Mouse (Mus musculus) spleen, adult 2 months (tissue): ENCODE measurements around the gene Cic. TPM values are rescaled to one million over a fixed set of nuclear protein-coding genes. Genes with fewer than 3 reads are reported as not detected.

Experiments
- DNase-seq, 2 experiments: peaks; one replicate each; pipeline versions ENCODE4 v3.0.0 to v3.0.0-alpha.2; 2012 to 2021; ENCODE audit warnings: low spot score in 2 of 2, low read depth in 1 of 2
- H3K27ac ChIP-seq: fragments of 200-500 bp; 2 replicates; pipeline ENCODE4 v1.5.1; 2012; ENCODE audit warnings: low read length, inconsistent platforms; ENCODE audit not compliant: insufficient read depth
- H3K27me3 ChIP-seq: fragments of 200-500 bp; 2 replicates; pipeline ENCODE4 v1.6.1; 2012; ENCODE audit warnings: mild to moderate bottlenecking, moderate library complexity, low read length, inconsistent platforms; ENCODE audit not compliant: control insufficient read depth, insufficient read depth
- H3K36me3 ChIP-seq: fragments of 200-500 bp; 2 replicates; pipeline ENCODE4 v1.6.1; 2012; ENCODE audit warnings: mild to moderate bottlenecking, low read length, inconsistent platforms; ENCODE audit not compliant: control insufficient read depth, insufficient read depth
- H3K4me1 ChIP-seq: fragments of 200-500 bp; 2 replicates; pipeline ENCODE4 v1.6.1; 2011; ENCODE audit warnings: inconsistent platforms; ENCODE audit not compliant: control insufficient read depth, insufficient read depth, insufficient read length
- H3K4me3 ChIP-seq: fragments of 200-500 bp; 2 replicates; pipeline ENCODE4 v1.5.1; 2011; ENCODE audit warnings: mild to moderate bottlenecking, inconsistent platforms; ENCODE audit not compliant: insufficient read depth, insufficient read length; ENCODE audit errors: extremely low read depth
- CTCF ChIP-seq: fragments of 200-500 bp; IDR thresholded peaks from 2 replicates; pipeline ENCODE4 v1.5.1; 2011; ENCODE audit warnings: mild to moderate bottlenecking, inconsistent platforms; ENCODE audit not compliant: insufficient read depth, insufficient read length, insufficient replicate concordance; ENCODE audit errors: extremely low read depth
- POLR2A ChIP-seq: fragments of 200-500 bp; IDR thresholded peaks from 2 replicates; pipeline ENCODE4 v1.6.1; 2011; ENCODE audit warnings: low read depth, low read length, inconsistent platforms
- WGBS: fragments of 180-500 bp; shearing (Covaris S2); methylation state at CpG from one replicate; pipeline ENCODE4 v1.1.7; 2018; 5-methylcytosine and 5-hydroxymethylcytosine counted together
- polyA plus RNA-seq: library from polyadenylated mRNA; depleted of rRNA; stranded (reverse); fragments of >200 nt; gene quantifications from 2 replicates; pipeline ENCODE4 v1.2.3, GENCODE M21; 2012

The Cic gene
- polyA plus RNA-seq, 1 experiment: 112 TPM

DNA sequence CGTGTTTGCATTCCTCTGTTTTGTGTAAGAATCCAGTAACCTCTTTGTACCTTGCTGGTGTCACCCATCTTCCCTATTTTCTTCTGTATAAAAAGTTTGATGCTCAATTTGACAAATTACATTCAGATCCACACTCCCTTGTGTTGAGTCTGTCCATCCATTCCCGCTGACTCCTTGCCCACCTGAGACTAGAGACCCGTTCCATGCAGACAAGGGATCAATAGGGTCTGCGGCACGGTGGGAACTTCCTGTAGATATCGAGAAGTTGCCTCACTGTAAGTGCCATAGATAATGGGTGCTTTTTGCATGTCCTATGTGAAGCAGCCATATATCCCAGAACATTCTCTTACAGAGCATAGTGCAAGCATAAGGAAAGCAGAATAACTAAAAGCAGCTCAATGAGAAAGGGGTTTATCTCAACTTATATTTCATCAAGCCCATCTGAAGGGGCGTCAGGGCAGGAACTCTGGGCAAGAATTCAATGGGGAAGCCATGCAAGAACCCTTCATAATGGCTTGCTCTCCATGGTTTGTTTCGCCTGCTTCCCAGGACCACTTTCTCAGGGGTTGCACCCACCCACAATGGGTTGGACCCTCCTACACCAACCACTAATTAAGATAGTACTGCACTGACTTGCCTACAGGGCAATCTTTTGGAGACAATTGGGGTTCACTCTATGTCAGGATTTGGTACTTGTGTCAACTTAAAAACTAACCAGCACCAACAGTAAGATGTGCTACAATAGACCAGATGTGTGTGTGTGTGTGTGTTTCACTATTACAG lies 1.1 kb upstream of the Cic start:
- Histone ChIP-seq H3K4me1 (peaks cover 23% of the 10 kb centered on the region), H3K27me3 (no peaks in the 10 kb centered on the region), H3K4me3 (no peak overlapping the region), H3K27ac (no peak overlapping the region), H3K36me3 (peaks cover 3% of the 10 kb centered on the region; the same call in 1 of the 2 replicates)
- TF ChIP-seq POLR2A (no peak), CTCF (no peak)
- no peak for DNase-seq
- 87% methylated on average over 8 of the region's 8 CpGs for WGBS

DNA sequence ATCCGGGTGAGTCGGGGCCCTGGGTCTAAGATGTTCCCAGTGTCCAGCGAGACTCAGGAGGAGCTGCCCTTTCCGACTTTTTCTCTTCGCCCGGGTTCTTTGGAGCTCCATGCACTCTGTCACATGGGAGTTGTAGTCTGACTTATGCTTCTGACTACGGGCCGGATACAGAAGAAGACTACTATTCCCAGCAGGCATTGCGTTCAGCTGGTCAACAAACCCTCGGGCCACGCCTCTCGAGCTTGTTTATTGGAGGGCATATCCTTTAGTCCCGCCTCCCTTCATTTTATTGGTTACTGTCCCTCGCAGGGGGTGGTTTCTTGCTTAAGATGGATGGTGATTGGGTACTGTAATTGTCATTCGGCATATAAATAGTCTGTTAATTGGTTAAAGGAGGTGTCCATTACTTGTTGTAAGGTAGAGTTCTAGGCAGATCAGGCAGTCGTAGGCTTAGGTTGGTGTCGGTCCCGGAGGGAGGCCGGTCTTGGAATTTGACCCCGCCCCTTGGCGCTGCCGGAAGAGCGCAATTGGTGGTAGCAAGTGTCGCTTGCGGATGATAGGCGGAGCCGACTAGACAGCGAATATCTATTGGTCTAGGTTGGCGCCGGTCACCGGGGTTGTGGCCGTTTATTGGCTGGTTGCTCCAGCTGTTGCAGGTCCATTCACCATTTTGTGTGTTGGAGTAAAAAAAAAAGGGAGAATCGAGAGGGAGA lies 403 bp downstream of the Cic start:
- TF ChIP-seq POLR2A: no peak
- TF ChIP-seq CTCF: no peak
- under 1% methylated on average over 33 of the region's 33 CpGs for WGBS
- H3K27me3 ChIP-seq: no peaks in the 10 kb centered on the region
- H3K4me1 ChIP-seq: peaks cover 27% of the 10 kb centered on the region
- H3K36me3 ChIP-seq: peaks cover 12% of the 10 kb centered on the region; the same call in 1 of the 2 replicates
- peak; percentile 98 to 100 for DNase-seq
- peak overlapping the region; percentile 98 for H3K27ac ChIP-seq
- peak overlapping the region; percentile 85 for H3K4me3 ChIP-seq

DNA sequence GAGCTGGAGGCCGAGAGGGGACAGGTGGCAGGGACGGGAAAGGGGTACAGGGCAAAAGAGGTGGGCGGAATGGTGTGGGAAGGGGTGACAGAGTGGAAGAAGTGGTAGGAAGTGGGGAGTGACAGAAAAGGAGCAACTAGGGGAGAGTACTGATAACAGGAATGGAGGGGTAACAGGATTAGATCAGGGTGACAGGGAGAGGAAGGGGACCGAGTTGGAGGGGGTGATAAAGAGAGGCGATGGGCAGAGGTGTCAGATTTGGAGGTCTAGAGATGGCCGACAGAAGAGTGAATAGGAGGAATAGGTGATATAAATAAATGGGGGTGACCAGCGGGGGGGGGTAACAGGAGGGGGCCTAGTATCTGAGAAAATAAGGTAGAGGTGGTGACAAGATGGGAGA lies 1.1 kb downstream of the Cic start:
- Histone ChIP-seq H3K27ac (peak overlapping the region; percentile 75), H3K36me3 (peaks cover 14% of the 10 kb centered on the region; the same call in 1 of the 2 replicates), H3K4me3 (peak overlapping the region; percentile 76), H3K4me1 (peaks cover 27% of the 10 kb centered on the region), H3K27me3 (no peaks in the 10 kb centered on the region)
- TF ChIP-seq CTCF: no peak
- TF ChIP-seq POLR2A: no peak
- no peak for DNase-seq
- 3% methylated on average over 7 of the region's 7 CpGs for WGBS

DNA sequence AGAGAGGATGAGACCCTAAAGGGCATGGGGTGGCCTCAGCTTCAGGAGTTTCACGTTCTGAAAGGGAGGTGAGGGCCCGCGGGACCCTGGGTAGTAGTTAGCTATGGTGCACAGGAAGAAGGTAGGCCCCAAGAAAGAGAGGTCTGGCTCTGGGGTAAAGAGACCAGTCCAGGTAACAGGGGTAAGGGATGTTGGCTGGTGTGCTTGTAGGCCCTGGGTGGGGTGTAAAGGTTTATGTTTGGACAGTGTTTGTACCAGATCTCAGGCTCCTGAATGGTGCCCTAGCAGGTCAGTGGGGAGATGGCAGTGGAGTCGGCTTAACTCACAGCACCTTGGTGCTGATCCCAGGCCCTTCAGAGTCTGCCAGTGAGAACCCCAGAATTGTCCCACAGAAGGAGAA lies 1.5 kb downstream of the Cic start:
- Histone ChIP-seq H3K4me1 (peaks cover 27% of the 10 kb centered on the region), H3K4me3 (peak overlapping the region; percentile 76), H3K27ac (peak overlapping the region; percentile 75), H3K36me3 (peaks cover 14% of the 10 kb centered on the region; the same call in 1 of the 2 replicates), H3K27me3 (no peaks in the 10 kb centered on the region)
- no peak for DNase-seq
- TF ChIP-seq POLR2A (no peak), CTCF (no peak)
- 6% methylated on average over 4 of the region's 4 CpGs for WGBS

DNA sequence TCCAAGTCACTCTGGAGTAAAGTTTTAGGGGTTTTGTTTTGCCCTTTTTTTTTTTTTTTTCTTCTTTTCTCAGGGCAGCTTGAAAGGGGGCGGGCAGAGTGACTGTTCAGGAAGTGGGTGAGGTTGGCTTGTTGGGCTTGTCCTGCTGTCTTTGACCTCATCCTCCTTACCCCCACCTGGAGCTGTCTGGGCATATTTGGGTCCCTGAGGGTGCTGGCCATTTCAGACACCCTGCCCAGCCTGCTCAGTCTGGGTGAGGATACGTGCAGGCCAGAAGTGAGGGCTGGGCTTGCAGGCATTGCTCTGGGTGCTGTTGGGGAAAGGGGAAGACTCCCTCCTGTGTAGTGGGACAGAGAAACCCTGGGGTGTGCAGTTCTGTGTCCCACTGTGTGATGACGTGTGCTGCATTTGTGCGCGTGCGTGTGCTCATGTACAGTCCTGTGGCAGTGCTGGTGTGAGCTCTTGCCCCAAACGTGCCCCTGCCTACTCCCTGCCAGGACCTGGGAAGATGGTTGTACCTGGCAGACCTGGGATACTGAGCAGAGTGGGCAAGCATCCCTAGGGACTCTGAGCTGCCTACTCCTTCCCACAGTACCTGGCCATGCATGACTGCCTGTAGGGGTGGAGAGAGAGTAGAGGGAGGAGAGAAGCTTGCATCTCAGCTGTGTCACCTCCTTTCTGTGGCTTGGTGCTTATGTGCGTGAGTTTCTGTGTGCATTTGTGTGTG lies 2.2 kb downstream of the Cic start:
- Histone ChIP-seq H3K27me3 (no peaks in the 10 kb centered on the region), H3K4me1 (peaks cover 27% of the 10 kb centered on the region), H3K27ac (peak overlapping the region; percentile 75), H3K4me3 (peak overlapping the region; percentile 76; the same call in 1 of the 2 replicates), H3K36me3 (peaks cover 14% of the 10 kb centered on the region; the same call in 1 of the 2 replicates)
- WGBS: 11% methylated on average over 8 of the region's 8 CpGs
- no peak for DNase-seq
- no peak for TF ChIP-seq POLR2A
- TF ChIP-seq CTCF: no peak

DNA sequence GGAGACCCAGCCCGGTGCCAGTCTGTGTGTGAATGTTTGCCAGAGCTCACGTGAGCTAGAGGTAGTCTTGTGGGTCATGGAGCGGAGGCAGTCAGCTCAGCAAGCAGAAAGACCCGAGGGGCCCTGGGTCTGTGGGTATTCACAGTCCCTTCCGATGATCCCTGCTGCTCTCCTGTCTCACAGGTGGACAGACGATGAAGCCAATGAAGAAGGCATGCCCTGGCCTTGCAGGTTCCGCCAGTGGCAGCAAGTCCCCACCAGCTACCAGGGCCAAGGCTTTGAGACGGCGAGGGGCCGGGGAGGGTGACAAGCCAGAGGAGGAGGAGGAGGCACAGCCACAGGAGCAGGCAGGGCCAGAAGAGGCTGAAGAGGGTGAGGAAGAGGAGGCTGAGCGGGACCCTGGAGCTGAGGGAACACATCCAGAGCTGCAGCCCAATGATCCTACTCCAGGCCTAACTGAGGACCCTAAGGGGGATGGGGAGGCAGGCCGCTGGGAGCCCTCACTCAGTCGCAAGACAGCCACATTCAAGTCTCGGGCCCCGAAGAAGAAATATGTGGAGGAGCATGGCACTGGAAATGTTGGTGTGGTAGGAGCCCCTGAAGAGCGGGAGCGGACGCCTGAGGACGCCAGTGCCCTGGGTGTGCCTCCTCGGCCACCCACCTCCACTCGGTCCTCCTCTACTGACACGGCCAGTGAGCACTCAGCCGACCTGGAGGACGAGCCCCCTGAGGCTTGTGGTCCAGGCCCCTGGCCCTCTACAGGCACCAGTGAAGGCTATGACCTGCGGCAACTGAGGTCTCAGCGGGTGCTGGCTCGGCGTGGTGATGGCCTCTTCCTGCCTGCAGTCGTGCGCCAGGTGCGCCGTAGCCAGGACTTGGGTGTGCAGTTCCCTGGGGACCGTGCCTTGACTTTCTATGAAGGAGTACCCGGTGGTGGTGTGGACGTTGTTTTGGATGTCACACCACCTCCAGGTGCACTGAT lies 3.4 kb downstream of the Cic start:
- peaks cover 14% of the 10 kb centered on the region; the same call in 1 of the 2 replicates for H3K36me3 ChIP-seq
- TF ChIP-seq POLR2A (no peak), CTCF (no peak)
- peak overlapping the region; percentile 75; the same call in 1 of the 2 replicates for H3K27ac ChIP-seq
- peaks cover 27% of the 10 kb centered on the region for H3K4me1 ChIP-seq
- no peak for DNase-seq
- no peak overlapping the region for H3K4me3 ChIP-seq
- no peaks in the 10 kb centered on the region for H3K27me3 ChIP-seq
- WGBS: 84% methylated on average over 35 of the region's 35 CpGs
